Mouse (Mus musculus): ENCODE data around the gene Cdkal1. TPM values are rescaled to one million over a fixed set of nuclear protein-coding genes. Genes with fewer than 3 reads are reported as not detected.

Cdkal1 gene
- polyA plus RNA-seq, 1 experiment from 2014 or later: 33.9 TPM

DNA sequence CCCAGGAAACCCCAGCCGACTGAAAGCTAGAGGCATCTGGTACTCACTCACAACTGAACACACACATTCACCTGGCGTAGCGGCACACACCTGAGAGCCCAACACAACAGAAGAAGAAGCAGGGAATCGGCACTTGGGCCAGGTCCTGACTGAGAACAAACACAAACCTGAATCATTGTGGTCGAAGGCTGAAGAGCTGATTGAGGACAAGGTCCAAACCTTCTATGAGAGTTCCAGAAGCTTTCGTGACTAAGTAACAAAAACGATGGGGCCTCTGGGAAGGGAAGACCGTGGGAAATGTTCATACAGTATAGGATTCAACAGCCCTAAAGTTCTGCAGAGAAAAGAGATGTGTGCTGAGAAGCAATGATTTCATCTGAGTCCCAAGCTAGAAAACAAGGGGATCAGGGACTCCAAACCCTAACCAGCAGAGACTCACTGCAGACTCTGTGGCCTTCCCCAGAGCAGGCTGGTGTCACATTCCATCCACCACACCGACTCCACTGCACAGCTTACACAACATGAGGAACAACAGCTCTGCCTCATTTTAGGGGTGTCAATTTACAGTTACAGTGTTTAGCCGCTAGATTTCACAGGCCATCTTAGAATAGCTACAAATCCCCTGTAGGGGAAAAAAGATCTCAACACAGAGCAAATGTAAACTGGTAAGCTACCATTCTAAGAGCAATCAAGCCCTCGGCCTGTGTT lies 175.8 kb downstream of the Cdkal1 start:
- 91% methylated on average over 11 of the region's 11 CpGs for WGBS
- H3K9ac ChIP-seq: no peak overlapping the region

DNA sequence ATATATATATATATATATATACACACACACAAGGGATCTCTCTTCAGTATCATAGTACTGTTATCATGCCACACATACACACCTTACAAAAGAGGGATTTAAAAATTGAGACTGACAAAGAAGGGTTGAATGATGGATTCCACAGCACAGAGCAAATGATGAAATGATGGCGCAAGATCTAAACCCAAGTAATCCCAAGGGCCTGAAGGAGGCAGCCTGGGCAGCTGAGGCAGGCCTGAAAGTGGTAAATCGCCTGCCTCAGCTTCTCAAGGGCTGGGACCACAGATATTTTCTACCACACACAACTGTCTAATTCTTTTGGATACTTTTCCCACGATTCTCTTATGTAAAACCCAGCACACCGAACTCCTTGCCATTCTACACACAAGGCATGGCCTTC lies 177.9 kb downstream of the Cdkal1 start:
- no peak overlapping the region for H3K27ac ChIP-seq
- H3K4me3 ChIP-seq (replicated peaks): no peak overlapping the region
- no peaks in the 10 kb centered on the region for H3K27me3 ChIP-seq
- ATAC-seq (ENCODE audit: low FRiP score): no peak
- H3K9ac ChIP-seq: no peak overlapping the region
- no peaks in the 10 kb centered on the region for H3K9me3 ChIP-seq
- WGBS: 95% methylated on average over 4 of the region's 4 CpGs
- no peak overlapping the region for H3K4me2 ChIP-seq
- H3K36me3 ChIP-seq (replicated peaks): peaks cover 3% of the 10 kb centered on the region; the same call in 1 of the 2 replicates
- no peaks in the 10 kb centered on the region for H3K4me1 ChIP-seq

More for the DNA sequence above, 175.8 kb downstream of the Cdkal1 start:
- Histone ChIP-seq H3K4me3 (replicated peaks) (no peak overlapping the region), H3K27ac (no peak overlapping the region), H3K9me3 (no peaks in the 10 kb centered on the region), H3K36me3 (replicated peaks) (peaks cover 3% of the 10 kb centered on the region; the same call in 1 of the 2 replicates), H3K27me3 (no peaks in the 10 kb centered on the region), H3K4me2 (no peak overlapping the region), H3K4me1 (no peaks in the 10 kb centered on the region)
- no peak for ATAC-seq (ENCODE audit: low FRiP score)

DNA sequence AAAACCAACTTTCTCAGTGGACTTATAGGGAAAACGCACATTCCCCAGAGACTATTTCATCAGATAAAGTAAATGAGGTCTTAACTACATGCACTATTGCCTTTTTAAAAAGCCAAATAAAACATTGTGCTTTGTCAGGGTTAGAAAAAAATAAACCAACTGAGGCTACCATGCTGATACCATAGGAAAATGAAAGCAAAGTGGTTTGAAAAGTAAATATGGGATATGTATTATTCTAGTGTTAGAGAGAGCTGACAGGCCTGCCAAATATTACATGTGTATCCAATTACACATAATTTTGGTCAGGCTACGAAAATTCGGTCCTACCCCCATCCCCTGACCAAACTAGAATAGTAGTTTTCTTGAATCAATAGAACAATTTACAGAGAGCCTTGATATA lies 184.8 kb downstream of the Cdkal1 start:
- no peaks in the 10 kb centered on the region for H3K27me3 ChIP-seq
- no peaks in the 10 kb centered on the region for H3K9me3 ChIP-seq
- H3K4me1 ChIP-seq: no peaks in the 10 kb centered on the region
- no peak overlapping the region for H3K4me3 ChIP-seq (replicated peaks)
- no peak overlapping the region for H3K4me2 ChIP-seq
- no peaks in the 10 kb centered on the region for H3K36me3 ChIP-seq (replicated peaks)
- no peak overlapping the region for H3K27ac ChIP-seq
- no peak overlapping the region for H3K9ac ChIP-seq
- WGBS: 74% methylated on average over 3 of the region's 3 CpGs
- ATAC-seq (ENCODE audit: low FRiP score): no peak

DNA sequence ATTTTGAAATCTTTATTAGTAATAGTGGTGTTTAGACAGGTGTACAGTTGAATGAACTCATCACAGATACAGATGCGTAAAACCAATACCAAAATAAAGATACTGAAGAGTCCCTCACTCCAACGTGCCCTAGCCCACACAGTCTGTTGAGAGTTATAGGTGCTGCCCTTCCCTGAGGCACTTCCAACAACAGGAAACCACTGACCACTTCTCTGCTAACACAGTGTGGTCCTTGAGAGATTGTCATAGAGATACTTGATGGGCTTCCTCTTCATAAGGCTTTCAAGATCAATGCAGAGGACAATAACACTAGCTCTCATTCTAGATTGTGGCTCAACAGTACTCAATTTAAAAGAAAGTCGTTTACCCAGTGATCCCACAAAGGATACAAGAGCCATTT lies 191.6 kb downstream of the Cdkal1 start:
- no peak overlapping the region for H3K4me3 ChIP-seq (replicated peaks)
- no peak for ATAC-seq (ENCODE audit: low FRiP score)
- no peak overlapping the region for H3K9ac ChIP-seq
- no peaks in the 10 kb centered on the region for H3K36me3 ChIP-seq (replicated peaks)
- H3K4me1 ChIP-seq: no peaks in the 10 kb centered on the region
- no peak overlapping the region for H3K4me2 ChIP-seq
- WGBS: 81% methylated on average over 3 of the region's 3 CpGs
- H3K27me3 ChIP-seq: no peaks in the 10 kb centered on the region
- no peak overlapping the region for H3K27ac ChIP-seq
- H3K9me3 ChIP-seq: no peaks in the 10 kb centered on the region

DNA sequence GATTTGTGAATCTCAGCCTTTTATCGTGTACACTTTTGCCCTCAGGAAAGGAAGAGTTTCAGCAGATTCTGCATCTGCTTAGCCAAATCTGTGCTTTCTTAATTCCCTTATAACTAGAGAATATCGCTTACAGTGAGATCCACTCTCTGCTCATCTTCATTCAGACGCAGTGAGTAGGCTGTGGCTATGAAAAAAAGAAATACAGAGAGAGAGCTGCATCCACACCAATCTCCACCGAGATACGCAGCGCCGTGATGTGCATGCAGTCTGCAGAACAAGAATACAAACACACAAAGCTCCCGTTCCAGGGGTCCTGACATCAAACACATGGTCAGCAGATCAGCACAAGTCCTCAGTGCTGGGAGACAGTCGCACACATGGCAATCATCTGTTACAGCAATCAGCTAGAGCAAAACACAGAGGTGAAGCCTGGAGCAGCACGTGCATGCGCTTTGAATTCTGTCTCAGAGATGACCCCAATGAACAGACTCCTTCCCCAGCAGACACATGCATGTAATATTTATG lies 199.6 kb downstream of the Cdkal1 start:
- no peak overlapping the region for H3K4me2 ChIP-seq
- WGBS: 87% methylated on average over 11 of the region's 11 CpGs
- no peak overlapping the region for H3K27ac ChIP-seq
- H3K9me3 ChIP-seq: no peaks in the 10 kb centered on the region
- H3K9ac ChIP-seq: no peak overlapping the region
- H3K27me3 ChIP-seq: no peaks in the 10 kb centered on the region
- no peaks in the 10 kb centered on the region for H3K36me3 ChIP-seq (replicated peaks)
- ATAC-seq (ENCODE audit: low FRiP score): no peak
- no peaks in the 10 kb centered on the region for H3K4me1 ChIP-seq
- no peak overlapping the region for H3K4me3 ChIP-seq (replicated peaks)

DNA sequence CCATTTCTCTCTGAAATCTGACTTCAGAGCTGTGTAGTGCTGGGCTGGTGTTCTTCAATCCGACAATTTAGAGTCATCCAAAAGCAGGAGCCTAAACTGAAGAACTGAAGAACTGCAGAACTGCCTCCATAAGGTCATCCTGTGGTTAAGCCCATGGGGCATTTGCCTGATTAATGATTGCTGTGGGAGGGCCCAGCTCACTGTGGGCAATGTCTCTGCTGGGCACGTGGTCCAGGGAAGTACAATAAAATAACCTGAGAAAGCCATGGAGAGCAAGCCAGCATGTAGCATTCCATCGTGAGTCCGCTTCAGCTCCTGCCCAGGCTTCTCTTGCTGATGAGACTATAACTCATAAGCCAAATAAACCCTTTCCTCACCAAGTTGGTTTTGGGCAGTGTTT lies 202.1 kb downstream of the Cdkal1 start:
- Histone ChIP-seq H3K9ac (no peak overlapping the region), H3K4me2 (no peak overlapping the region), H3K27me3 (no peaks in the 10 kb centered on the region), H3K9me3 (no peaks in the 10 kb centered on the region), H3K27ac (no peak overlapping the region), H3K4me1 (no peaks in the 10 kb centered on the region), H3K4me3 (replicated peaks) (no peak overlapping the region), H3K36me3 (replicated peaks) (no peaks in the 10 kb centered on the region)
- no peak for ATAC-seq (ENCODE audit: low FRiP score)
- 92% methylated on average over 4 of the region's 4 CpGs for WGBS

DNA sequence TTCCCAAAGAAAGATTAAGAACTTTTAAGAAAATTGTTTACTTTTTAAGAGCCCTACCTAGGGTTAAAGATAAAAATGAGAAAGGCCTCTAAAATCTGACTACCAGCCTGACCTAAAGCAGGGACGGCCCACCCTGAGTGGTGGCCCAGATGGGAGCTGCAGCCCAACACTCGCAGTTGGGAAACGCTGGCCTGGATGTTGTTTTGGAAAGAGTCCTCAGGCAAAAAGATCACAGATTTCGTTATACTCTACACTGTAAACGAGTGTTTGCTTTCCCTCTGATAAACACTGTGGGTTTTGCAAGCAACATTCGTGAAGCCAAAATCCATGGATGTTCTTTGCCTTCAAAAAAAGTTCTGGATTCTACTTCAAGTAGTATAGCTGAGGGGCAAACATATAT lies 202.7 kb downstream of the Cdkal1 start:
- no peak for ATAC-seq (ENCODE audit: low FRiP score)
- no peak overlapping the region for H3K4me3 ChIP-seq (replicated peaks)
- no peak overlapping the region for H3K27ac ChIP-seq
- H3K27me3 ChIP-seq: no peaks in the 10 kb centered on the region
- no peak overlapping the region for H3K4me2 ChIP-seq
- H3K9me3 ChIP-seq: no peaks in the 10 kb centered on the region
- 87% methylated on average over 6 of the region's 6 CpGs for WGBS
- no peak overlapping the region for H3K9ac ChIP-seq
- no peaks in the 10 kb centered on the region for H3K36me3 ChIP-seq (replicated peaks)
- H3K4me1 ChIP-seq: no peaks in the 10 kb centered on the region

DNA sequence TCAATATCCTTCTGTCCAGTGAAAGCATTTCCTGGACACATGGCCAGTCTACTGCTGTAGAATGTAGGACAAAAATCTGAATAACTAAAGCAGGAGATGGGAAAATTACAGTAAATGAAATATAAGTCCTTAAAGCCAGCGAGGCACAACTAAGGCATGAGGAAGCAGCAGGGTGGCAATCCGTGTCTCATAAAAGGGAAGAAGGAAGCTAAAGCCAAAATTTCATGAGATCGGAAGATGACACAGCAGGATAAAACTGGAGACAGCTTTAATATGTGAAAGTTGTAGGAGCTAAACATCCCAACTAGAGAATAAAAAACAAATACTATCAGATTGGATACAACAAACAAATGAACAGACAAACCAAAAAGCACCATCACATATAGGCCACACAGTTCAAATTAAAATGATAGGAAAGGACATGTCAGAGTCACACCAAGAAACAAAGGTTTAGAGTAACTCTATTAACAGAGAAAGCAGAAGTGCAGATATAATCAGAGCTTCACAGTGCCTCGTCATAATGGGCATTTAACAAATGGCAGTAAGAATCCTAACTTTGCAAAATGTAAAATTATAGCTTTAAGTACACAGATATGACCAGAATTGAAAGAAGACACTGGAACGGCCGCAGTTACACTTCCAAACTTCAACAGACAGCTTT lies 204.8 kb downstream of the Cdkal1 start:
- WGBS: 89% methylated on average over 6 of the region's 6 CpGs
- Histone ChIP-seq H3K36me3 (replicated peaks) (no peaks in the 10 kb centered on the region), H3K9me3 (no peaks in the 10 kb centered on the region), H3K27ac (no peak overlapping the region), H3K9ac (no peak overlapping the region), H3K4me3 (replicated peaks) (no peak overlapping the region), H3K27me3 (no peaks in the 10 kb centered on the region), H3K4me2 (no peak overlapping the region), H3K4me1 (no peaks in the 10 kb centered on the region)
- ATAC-seq (ENCODE audit: low FRiP score): no peak

DNA sequence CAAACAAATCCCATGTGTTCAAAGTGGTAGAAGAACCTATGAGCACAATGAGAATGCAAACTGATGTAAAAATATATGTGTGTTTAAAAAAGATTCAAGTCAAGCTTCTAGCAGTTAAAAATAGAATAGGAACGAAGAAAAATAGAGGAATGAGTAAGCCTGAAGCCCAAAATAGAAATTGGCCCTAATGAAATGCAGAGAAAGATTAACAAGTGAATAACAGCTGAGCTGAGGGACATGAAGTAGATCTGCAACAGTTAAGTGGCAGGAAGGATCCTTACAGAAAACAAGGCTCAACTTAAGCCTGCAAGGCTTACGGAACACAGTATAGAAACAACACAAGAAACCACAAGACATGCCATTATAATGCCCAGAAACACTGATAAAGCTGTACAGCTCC lies 205.9 kb downstream of the Cdkal1 start:
- no peak overlapping the region for H3K27ac ChIP-seq
- no peaks in the 10 kb centered on the region for H3K9me3 ChIP-seq

DNA sequence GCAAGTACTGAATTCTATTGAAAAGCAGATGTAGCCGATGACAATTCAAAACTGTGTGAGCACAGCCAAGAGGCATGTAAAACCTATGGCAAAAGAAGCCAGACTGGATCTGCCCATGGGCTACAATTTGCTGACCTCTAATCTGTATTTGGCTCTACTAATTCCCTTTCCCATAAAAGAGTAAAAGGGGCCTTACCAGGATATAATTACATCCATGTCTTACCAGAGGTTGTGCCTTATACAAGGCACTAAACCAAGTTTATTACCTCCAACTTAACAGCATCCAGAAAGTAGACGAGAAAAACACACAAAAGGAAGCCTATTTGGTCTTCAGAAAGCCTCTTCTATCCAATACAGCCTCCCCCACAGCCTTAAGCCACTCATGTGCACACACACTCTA lies 213.2 kb downstream of the Cdkal1 start:
- H3K4me1 ChIP-seq: no peaks in the 10 kb centered on the region
- no peaks in the 10 kb centered on the region for H3K27me3 ChIP-seq
- H3K27ac ChIP-seq: no peak overlapping the region
- no peaks in the 10 kb centered on the region for H3K36me3 ChIP-seq (replicated peaks)
- 76% methylated on average over 2 of the region's 2 CpGs for WGBS
- no peaks in the 10 kb centered on the region for H3K9me3 ChIP-seq
- H3K4me2 ChIP-seq: no peak overlapping the region
- ATAC-seq (ENCODE audit: low FRiP score): no peak
- H3K9ac ChIP-seq: no peak overlapping the region
- H3K4me3 ChIP-seq (replicated peaks): no peak overlapping the region

More for the DNA sequence above, 205.9 kb downstream of the Cdkal1 start:
- no peak overlapping the region for H3K4me3 ChIP-seq (replicated peaks)
- H3K27me3 ChIP-seq: no peaks in the 10 kb centered on the region
- 62% methylated on average over 2 of the region's 2 CpGs for WGBS
- no peaks in the 10 kb centered on the region for H3K36me3 ChIP-seq (replicated peaks)
- no peak overlapping the region for H3K4me2 ChIP-seq
- H3K4me1 ChIP-seq: no peaks in the 10 kb centered on the region
- no peak overlapping the region for H3K9ac ChIP-seq
- no peak for ATAC-seq (ENCODE audit: low FRiP score)

DNA sequence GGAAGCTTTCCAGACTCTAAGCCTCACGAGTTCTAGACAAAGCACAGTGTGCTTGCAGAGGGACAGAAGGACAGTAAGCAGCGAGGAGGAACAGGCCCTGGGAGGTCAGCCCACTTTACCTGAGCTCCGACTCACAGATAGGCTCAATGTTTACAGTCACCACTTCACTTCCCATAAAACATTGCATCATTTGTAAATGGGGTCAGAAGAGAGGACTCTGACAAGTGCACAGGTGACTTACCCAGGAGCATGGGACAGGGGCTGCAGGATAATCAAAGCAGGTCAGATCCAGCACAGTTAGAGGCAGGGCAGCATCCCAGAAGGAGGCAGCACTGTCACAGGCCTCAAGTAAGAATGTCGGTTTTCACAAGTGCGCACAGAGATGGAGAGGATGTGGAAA lies 214.3 kb downstream of the Cdkal1 start:
- H3K27me3 ChIP-seq: no peaks in the 10 kb centered on the region
- H3K27ac ChIP-seq: no peak overlapping the region
- WGBS: 75% methylated on average over 5 of the region's 5 CpGs
- no peaks in the 10 kb centered on the region for H3K9me3 ChIP-seq
- no peaks in the 10 kb centered on the region for H3K4me1 ChIP-seq
- H3K9ac ChIP-seq: no peak overlapping the region
- no peak for ATAC-seq (ENCODE audit: low FRiP score)
- no peak overlapping the region for H3K4me3 ChIP-seq (replicated peaks)
- no peak overlapping the region for H3K4me2 ChIP-seq
- H3K36me3 ChIP-seq (replicated peaks): no peaks in the 10 kb centered on the region

DNA sequence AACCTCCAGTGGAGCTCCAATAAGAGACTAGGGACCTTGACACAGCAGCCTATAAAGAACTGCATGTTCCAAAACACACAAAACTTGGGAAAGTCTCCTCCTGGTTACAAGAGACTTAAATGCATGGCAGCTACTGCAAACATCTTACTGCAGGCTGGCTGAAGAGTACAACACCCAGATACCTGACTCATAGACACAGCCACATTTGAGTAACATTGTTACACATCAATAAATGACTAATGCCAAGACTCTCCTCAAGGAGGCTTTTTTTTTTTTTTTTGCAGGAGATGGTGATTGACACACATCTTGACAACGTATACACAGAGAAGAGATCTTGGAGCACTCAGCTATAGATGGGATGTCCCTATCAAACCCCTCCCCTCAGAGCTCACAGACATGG lies 215.3 kb downstream of the Cdkal1 start:
- H3K27me3 ChIP-seq: no peaks in the 10 kb centered on the region
- no peaks in the 10 kb centered on the region for H3K9me3 ChIP-seq
- no peak overlapping the region for H3K27ac ChIP-seq
- ATAC-seq (ENCODE audit: low FRiP score): no peak
- H3K9ac ChIP-seq: no peak overlapping the region
- no peak overlapping the region for H3K4me3 ChIP-seq (replicated peaks)
- H3K36me3 ChIP-seq (replicated peaks): no peaks in the 10 kb centered on the region
- H3K4me2 ChIP-seq: no peak overlapping the region
- WGBS: 87% methylated on average over 1 of the region's 1 CpGs
- no peaks in the 10 kb centered on the region for H3K4me1 ChIP-seq

DNA sequence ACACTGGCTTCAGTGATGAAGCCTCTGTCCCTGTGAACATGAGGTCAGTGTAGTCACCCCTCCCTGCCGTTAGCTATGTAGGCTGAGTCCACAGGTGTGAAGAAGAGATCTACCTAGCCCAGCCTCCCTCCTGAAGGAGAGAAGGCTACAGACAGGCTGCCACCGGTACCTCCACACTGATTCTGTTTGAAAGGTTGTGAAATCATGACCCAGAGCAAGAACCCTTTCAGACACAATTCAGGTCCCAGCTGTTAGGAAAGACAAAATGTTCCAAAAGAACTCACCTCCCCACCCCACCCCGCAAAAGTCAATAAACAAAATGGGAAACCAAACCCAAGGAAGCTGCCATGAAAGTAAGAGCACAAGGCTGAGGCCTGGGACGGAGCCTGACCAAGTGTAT lies 217.2 kb downstream of the Cdkal1 start:
- Histone ChIP-seq H3K4me3 (replicated peaks) (no peak overlapping the region), H3K9ac (no peak overlapping the region), H3K4me2 (no peak overlapping the region), H3K36me3 (replicated peaks) (no peaks in the 10 kb centered on the region), H3K27me3 (no peaks in the 10 kb centered on the region), H3K27ac (no peak overlapping the region), H3K4me1 (no peaks in the 10 kb centered on the region), H3K9me3 (no peaks in the 10 kb centered on the region)
- ATAC-seq (ENCODE audit: low FRiP score): no peak
- 85% methylated on average over 4 of the region's 4 CpGs for WGBS
